Mouse (Mus musculus) neural tube, embryonic 12.5 days (tissue): ENCODE data around the gene Rnf141. TPM values are rescaled to one million over a fixed set of nuclear protein-coding genes. Genes with fewer than 3 reads are reported as not detected.

Source experiments
- microRNA-seq: library from miRNA; unstranded; fragments of <30 nt; microRNA quantifications from one replicate; pipeline ENCODE4, GENCODE M21; 2017
- polyA plus RNA-seq: library from polyadenylated mRNA; unstranded; fragments of >200 nt; fragmentation: Nextera tagmentation; extraction: Ambion mirVana; gene quantifications from 2 replicates; pipeline ENCODE4 v1.2.1, GENCODE M21; 2016

Rnf141 gene
- polyA plus RNA-seq, 1 experiment from 2014 or later = 30.7 TPM

Small RNA genes within 50 kb of the gene (microRNA-seq; reads per million reads assigned to microRNA genes)
- not detected for gene Gm47282

Other genes with a start within 250 kb of the Rnf141 start
- 51.7 and 53.2 TPM in 2 replicates for gene Sbf2, start 229.5 kb downstream of the Rnf141 start, polyA plus RNA-seq
- 4.0 and 4.3 TPM in 2 replicates for gene Adm, start 216.8 kb downstream of the Rnf141 start, polyA plus RNA-seq
- 2.4 and 3.1 TPM in 2 replicates for gene Ampd3, start 76.3 kb downstream of the Rnf141 start, polyA plus RNA-seq
- gene Lyve1, start 18.8 kb upstream of the Rnf141 start, polyA plus RNA-seq = 4.0 and 4.4 TPM in 2 replicates
- gene Mrvi1, start 138.0 kb upstream of the Rnf141 start, polyA plus RNA-seq = 2.2 and 3.1 TPM in 2 replicates
- 100 and 102 TPM in 2 replicates for gene Ctr9, start 184.5 kb upstream of the Rnf141 start, polyA plus RNA-seq
- 1,399 and 1,519 TPM in 2 replicates for gene Eif4g2, start 238.6 kb upstream of the Rnf141 start, polyA plus RNA-seq